Mouse (Mus musculus) left cerebral cortex, adult 18-20 months (tissue): ENCODE data around the gene Wdr18. TPM values are rescaled to one million over a fixed set of nuclear protein-coding genes. Genes with fewer than 3 reads are reported as not detected.
A peak's percentile ranks its signal among the peaks of the same experiment; 100 is the strongest.

Experiments
- DNase-seq, 2 experiments: peaks; one replicate each; pipeline ENCODE4 v3.0.0; 2021 to 2022; ENCODE audit warnings: low spot score in 2 of 2, mixed read lengths in 1 of 2
- total RNA-seq, 2 experiments: library from RNA; stranded (reverse); gene quantifications; 2 replicates each; pipeline ENCODE4 v1.2.3; 2021

Wdr18 gene
- total RNA-seq, 2 experiments from 2014 or later = 45.3 to 46.5 TPM

- peak; percentile 84 to 90 for DNase-seq
These were observed 33.2 kb upstream of the Wdr18 start, which contains the start of gene Arid3a for GRCm38 (mm10) chr10:79926491-79927323. Gene Arid3a, plus strand, starts transcription at chr10:79927043.

GRCm38 (mm10) chr10:79927324-79928029 is 32.5 kb upstream of the Wdr18 start:
- DNase-seq = peak in 1 of 2 experiments; percentile 45

- no peak for DNase-seq
These were observed 31.8 kb upstream of the Wdr18 start for GRCm38 (mm10) chr10:79928030-79928694.

- DNase-seq = no peak
These were observed 30.8 kb upstream of the Wdr18 start for GRCm38 (mm10) chr10:79928907-79929701.

- no peak for DNase-seq
These were observed 29.8 kb upstream of the Wdr18 start for GRCm38 (mm10) chr10:79929967-79930825.

GRCm38 (mm10) chr10:79930826-79931186 is 29.1 kb upstream of the Wdr18 start:
- no peak for DNase-seq

- DNase-seq = no peak
These were observed 28.2 kb upstream of the Wdr18 start for GRCm38 (mm10) chr10:79931797-79932196.

GRCm38 (mm10) chr10:79932736-79933135 is 27.2 kb upstream of the Wdr18 start:
- DNase-seq = no peak

- DNase-seq = no peak
These were observed 26.7 kb upstream of the Wdr18 start for GRCm38 (mm10) chr10:79933145-79933679.

GRCm38 (mm10) chr10:79933861-79934260 is 26.1 kb upstream of the Wdr18 start:
- DNase-seq = no peak

- peak in 1 of 2 experiments; percentile 58 for DNase-seq
These were observed 25.7 kb upstream of the Wdr18 start for GRCm38 (mm10) chr10:79934272-79934721.

- DNase-seq = no peak
These were observed 25.0 kb upstream of the Wdr18 start for GRCm38 (mm10) chr10:79934794-79935569.

- no peak for DNase-seq
These were observed 23.6 kb upstream of the Wdr18 start for GRCm38 (mm10) chr10:79936284-79936910.

- no peak for DNase-seq
These were observed 23.0 kb upstream of the Wdr18 start for GRCm38 (mm10) chr10:79936911-79937441.

- no peak for DNase-seq
These were observed 22.0 kb upstream of the Wdr18 start for GRCm38 (mm10) chr10:79937775-79938526.

GRCm38 (mm10) chr10:79940749-79941148 is 19.2 kb upstream of the Wdr18 start:
- no peak for DNase-seq

GRCm38 (mm10) chr10:79942988-79943387 is 17.0 kb upstream of the Wdr18 start:
- no peak for DNase-seq
